Mouse (Mus musculus): ENCODE measurements around the gene Mmab. TPM values are rescaled to one million over a fixed set of nuclear protein-coding genes. Genes with fewer than 3 reads are reported as not detected.

Mmab gene
- polyA plus RNA-seq (2014; fragmentation: Illumina TruSeq; extraction: RNeasy Lipid Tissue Mini Kit (QIAGEN cat#74804); ENCODE audit: insufficient read depth, low read depth, low replicate concordance) = 6.5 TPM

GRCm38 (mm10) chr5:114443566-114444367 is at the start of gene Mmab, which contains the start of gene Mvk:
TSS of gene Mmab (minus strand) at chr5:114444060.
TSS of gene Mvk (plus strand) at chr5:114444269.

Other genes with a start within 250 kb of the Mmab start
- 0.12 TPM for gene Foxn4, start 170.3 kb downstream of the Mmab start, polyA plus RNA-seq (2014; fragmentation: Illumina TruSeq; extraction: RNeasy Lipid Tissue Mini Kit (QIAGEN cat#74804); ENCODE audit: insufficient read depth, low read depth, low replicate concordance)
- gene Myo1h, start 154.9 kb downstream of the Mmab start, polyA plus RNA-seq (2014; fragmentation: Illumina TruSeq; extraction: RNeasy Lipid Tissue Mini Kit (QIAGEN cat#74804); ENCODE audit: insufficient read depth, low read depth, low replicate concordance) = 2.7 TPM
- 177 TPM for gene Kctd10, start 63.6 kb downstream of the Mmab start, polyA plus RNA-seq (2014; fragmentation: Illumina TruSeq; extraction: RNeasy Lipid Tissue Mini Kit (QIAGEN cat#74804); ENCODE audit: insufficient read depth, low read depth, low replicate concordance)
- gene Ube3b, start 63.5 kb downstream of the Mmab start, polyA plus RNA-seq (2014; fragmentation: Illumina TruSeq; extraction: RNeasy Lipid Tissue Mini Kit (QIAGEN cat#74804); ENCODE audit: insufficient read depth, low read depth, low replicate concordance) = 29.5 TPM
- gene Mvk, start 209 bp upstream of the Mmab start, polyA plus RNA-seq (2014; fragmentation: Illumina TruSeq; extraction: RNeasy Lipid Tissue Mini Kit (QIAGEN cat#74804); ENCODE audit: insufficient read depth, low read depth, low replicate concordance) = 23.2 TPM
- 2.6 TPM for gene Fam222a, start 124.0 kb upstream of the Mmab start, polyA plus RNA-seq (2014; fragmentation: Illumina TruSeq; extraction: RNeasy Lipid Tissue Mini Kit (QIAGEN cat#74804); ENCODE audit: insufficient read depth, low read depth, low replicate concordance)
- 3.0 TPM for gene Trpv4, start 214.4 kb upstream of the Mmab start, polyA plus RNA-seq (2014; fragmentation: Illumina TruSeq; extraction: RNeasy Lipid Tissue Mini Kit (QIAGEN cat#74804); ENCODE audit: insufficient read depth, low read depth, low replicate concordance)
- 81.2 TPM for gene Gltp, start 246.9 kb upstream of the Mmab start, polyA plus RNA-seq (2014; fragmentation: Illumina TruSeq; extraction: RNeasy Lipid Tissue Mini Kit (QIAGEN cat#74804); ENCODE audit: insufficient read depth, low read depth, low replicate concordance)

All from lung, adult 10 weeks (tissue).